Mouse (Mus musculus) stomach, embryonic 14.5 days (tissue): ENCODE data around the gene Rgl1. TPM values are rescaled to one million over a fixed set of nuclear protein-coding genes. Genes with fewer than 3 reads are reported as not detected.

Experiments
- ATAC-seq: fragments of 200-750 bp; cut with Nextera tagmentation; 2 replicates; pipeline ENCODE4 v1.8.0; 2017; ENCODE audit warnings: low read depth, moderate TSS enrichment; ENCODE audit not compliant: insufficient number of reproducible peaks, insufficient read depth, low FRiP score
- H3K27ac ChIP-seq: fragments of 300-500 bp; sonication (generic); 2 replicates; pipeline ENCODE4 v1.5.1; 2014; ENCODE audit warnings: mild to moderate bottlenecking, low read length, moderate library complexity, mixed read lengths
- H3K27me3 ChIP-seq: fragments of 300-500 bp; sonication (generic); 2 replicates; pipeline ENCODE4 v1.6.1; 2014; ENCODE audit warnings: low read length, control low read depth, mixed read lengths; ENCODE audit not compliant: control insufficient read depth, insufficient read depth
- H3K36me3 ChIP-seq: fragments of 300-500 bp; sonication (generic); 2 replicates; pipeline ENCODE4 v1.6.1; 2014; ENCODE audit warnings: mild to moderate bottlenecking, control low read depth, low read length, moderate library complexity, mixed read lengths; ENCODE audit not compliant: control insufficient read depth, insufficient read depth
- H3K4me1 ChIP-seq: fragments of 300-500 bp; sonication (generic); 2 replicates; pipeline ENCODE4 v1.6.1; 2014; ENCODE audit warnings: low read length, control low read depth, mixed read lengths; ENCODE audit not compliant: control insufficient read depth, insufficient read depth
- H3K4me2 ChIP-seq: fragments of 300-500 bp; sonication (generic); replicated peaks from 2 replicates; pipeline ENCODE4 v1.6.1; 2014; ENCODE audit warnings: low read depth, low read length, control low read depth
- H3K4me3 ChIP-seq: fragments of 300-500 bp; sonication (generic); 2 replicates; pipeline ENCODE4 v1.5.1; 2014; ENCODE audit warnings: low read depth, low read length, control low read depth
- H3K9ac ChIP-seq: fragments of 300-500 bp; sonication (generic); replicated peaks from 2 replicates; pipeline ENCODE4 v1.6.1; 2014; ENCODE audit warnings: low read depth, mild to moderate bottlenecking, control low read depth, low read length, moderate library complexity, mixed read lengths
- H3K9me3 ChIP-seq: fragments of 300-500 bp; sonication (generic); 2 replicates; pipeline ENCODE4 v1.6.1; 2016; ENCODE audit warnings: low read depth, low read length, control low read depth; ENCODE audit not compliant: control insufficient read depth
- whole genome bisulfite sequencing: fragments of 180-500 bp; shearing (Covaris S2); extraction: QIAGEN DNeasy Blood & Tissue Kit; methylation state at CpG from one replicate; pipeline ENCODE4 v1.1.7; 2014; 5-methylcytosine and 5-hydroxymethylcytosine counted together
- polyA plus RNA-seq: library from polyadenylated mRNA; unstranded; fragments of >200 nt; fragmentation: Nextera tagmentation; extraction: Ambion mirVana; gene quantifications from 2 replicates; pipeline ENCODE4 v1.2.1, GENCODE M21; 2014

The Rgl1 gene
- polyA plus RNA-seq, 1 experiment from 2014 or later = 61.2 TPM

DNA sequence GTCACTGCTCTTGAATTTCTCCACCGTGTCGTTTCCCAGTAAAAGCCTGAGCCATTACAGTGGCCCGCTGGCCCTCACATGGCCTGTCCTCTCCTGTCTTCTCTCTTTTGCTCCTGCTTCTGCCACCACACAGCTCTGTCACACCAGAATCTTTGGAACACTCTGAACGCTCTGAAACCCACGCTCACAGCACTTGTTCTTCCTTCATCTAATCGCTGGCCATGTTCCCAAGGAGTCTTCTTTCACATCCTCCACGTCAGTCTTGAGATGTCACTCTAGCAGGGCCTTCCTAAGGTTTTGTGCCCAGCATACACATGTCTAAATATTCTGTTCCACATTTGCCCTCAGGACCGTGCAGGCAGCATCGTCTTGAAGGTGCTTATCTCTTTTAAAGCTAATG is 4.9 kb upstream of the Rgl1 start:
- Histone ChIP-seq H3K4me1 (no peaks in the 10 kb centered on the region), H3K4me2 (no peak overlapping the region), H3K27me3 (no peaks in the 10 kb centered on the region), H3K9me3 (no peaks in the 10 kb centered on the region), H3K9ac (no peak overlapping the region), H3K4me3 (no peak overlapping the region), H3K36me3 (peaks cover 45% of the 10 kb centered on the region), H3K27ac (no peak overlapping the region)
- no peak for ATAC-seq
- WGBS = 93% methylated on average over 9 of the region's 9 CpGs

DNA sequence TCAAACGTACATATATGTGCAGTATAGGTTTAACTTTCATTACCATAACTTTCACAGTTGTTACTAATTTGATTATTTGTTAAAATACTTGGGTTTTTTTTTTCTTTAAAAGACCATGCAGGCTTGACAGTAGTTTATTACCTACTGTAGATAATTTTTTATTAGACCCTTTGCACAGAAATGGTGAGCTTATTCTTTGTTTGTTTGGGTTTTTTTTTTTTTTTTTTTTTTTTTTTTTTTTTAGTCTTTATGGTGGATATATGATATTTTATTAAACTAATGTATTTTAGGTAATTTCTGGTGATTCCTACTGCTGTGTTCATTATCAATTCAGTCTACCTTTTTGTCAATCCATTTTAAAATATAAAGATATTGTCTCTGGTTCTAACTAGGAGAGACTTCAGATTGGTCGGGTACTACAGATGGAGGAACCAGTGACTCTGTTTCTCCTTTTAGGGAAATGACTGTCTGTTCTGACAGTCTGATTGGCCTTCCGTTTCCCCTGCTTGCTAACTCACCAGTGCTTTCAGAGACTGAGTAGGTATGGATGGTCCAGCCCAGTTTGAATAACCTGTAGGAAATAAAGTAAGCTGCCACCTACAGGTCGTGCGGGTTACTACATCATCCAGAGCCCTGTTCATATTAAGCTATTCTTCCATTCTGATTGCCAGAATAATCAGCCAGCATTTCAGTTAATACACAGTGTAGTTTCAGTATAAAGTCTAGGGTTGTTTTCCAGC is 1.8 kb upstream of the Rgl1 start:
- no peaks in the 10 kb centered on the region for H3K27me3 ChIP-seq
- H3K36me3 ChIP-seq = peaks cover 28% of the 10 kb centered on the region
- peak overlapping the region; percentile 47 for H3K4me2 ChIP-seq
- 9% methylated on average over 5 of the region's 5 CpGs for WGBS
- H3K9ac ChIP-seq = no peak overlapping the region
- H3K4me3 ChIP-seq = peak overlapping the region; percentile 93; the same call in 1 of the 2 replicates
- H3K9me3 ChIP-seq = no peaks in the 10 kb centered on the region
- peak; percentile 21; the same call in 1 of the 2 replicates for ATAC-seq
- H3K27ac ChIP-seq = no peak overlapping the region
- H3K4me1 ChIP-seq = no peaks in the 10 kb centered on the region

DNA sequence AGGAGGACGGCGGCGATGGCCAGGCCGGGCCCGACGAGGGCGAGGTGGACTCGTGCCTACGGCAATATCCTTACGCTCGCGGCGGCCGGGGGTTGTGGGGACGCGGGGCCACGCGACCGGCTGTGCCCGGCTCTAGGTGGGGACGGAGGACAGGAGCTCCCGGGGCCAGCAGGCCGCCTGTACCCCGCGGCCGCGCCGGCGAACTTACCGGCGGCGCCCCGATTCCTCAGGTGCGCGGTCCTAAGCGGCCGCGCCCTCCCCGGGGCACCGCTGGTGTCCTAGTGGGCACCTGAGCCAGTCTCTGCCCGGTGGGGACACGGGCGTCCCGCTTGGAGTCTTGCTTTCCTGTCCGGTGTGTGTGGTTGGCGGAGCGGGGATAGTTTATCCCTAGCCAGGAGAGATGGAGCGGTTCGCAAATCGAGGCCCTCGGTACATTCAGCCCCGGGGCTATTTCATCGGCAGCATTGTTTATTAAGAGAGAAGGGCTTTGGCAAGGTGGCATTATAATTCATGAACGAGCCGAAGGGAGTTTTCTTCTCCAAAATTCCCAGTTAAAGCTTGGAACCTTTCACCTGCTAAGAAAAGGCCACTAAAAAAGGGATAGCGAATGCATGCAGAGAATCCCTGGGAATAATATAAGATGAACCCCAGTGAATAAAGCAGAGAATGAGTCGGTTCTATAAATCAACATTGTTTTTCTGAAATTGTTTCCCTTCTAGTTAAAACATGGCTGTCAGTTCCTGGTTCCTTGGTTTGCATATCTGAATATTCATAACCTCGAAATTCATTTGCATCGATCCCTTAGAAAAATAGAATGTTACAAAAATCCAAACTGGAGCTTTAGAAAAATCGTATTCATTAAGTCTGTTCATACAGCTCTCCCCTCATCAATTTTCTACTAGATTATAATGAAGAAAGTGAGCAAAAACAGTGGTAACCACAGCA is 925 bp upstream of the Rgl1 start:
- ATAC-seq = peak; percentile 46

DNA sequence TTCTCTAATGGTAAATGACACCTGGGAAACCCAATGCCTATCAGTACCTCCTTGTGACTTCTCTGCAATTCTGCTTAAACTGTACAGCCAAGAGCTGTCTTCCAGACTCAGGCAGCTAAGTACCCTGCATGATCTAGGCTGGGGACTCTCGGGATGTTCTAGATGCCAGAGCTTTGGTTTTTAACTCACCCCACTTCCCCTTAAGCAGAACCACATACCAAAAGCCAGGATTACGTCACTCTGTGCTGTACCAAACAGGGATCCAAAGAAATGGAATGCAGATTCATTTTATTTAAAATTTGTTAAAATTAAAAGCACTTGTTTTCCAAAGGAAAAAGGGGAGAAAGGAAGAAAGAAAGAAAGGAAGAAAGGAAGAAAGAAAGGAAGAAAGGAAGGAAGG is 4.4 kb downstream of the Rgl1 start:
- ATAC-seq = no peak
- no peak overlapping the region for H3K4me2 ChIP-seq
- no peaks in the 10 kb centered on the region for H3K4me1 ChIP-seq
- 73% methylated on average over 2 of the region's 2 CpGs for WGBS
- H3K27me3 ChIP-seq = no peaks in the 10 kb centered on the region
- H3K9me3 ChIP-seq = no peaks in the 10 kb centered on the region
- H3K4me3 ChIP-seq = no peak overlapping the region
- no peak overlapping the region for H3K27ac ChIP-seq
- H3K36me3 ChIP-seq = no peaks in the 10 kb centered on the region
- no peak overlapping the region for H3K9ac ChIP-seq

More for the DNA sequence above, 925 bp upstream of the Rgl1 start:
- Histone ChIP-seq H3K9ac (peak overlapping the region; percentile 88), H3K4me3 (peak overlapping the region; percentile 93), H3K4me1 (no peaks in the 10 kb centered on the region), H3K27ac (peak overlapping the region; percentile 76), H3K4me2 (peak overlapping the region; percentile 47), H3K27me3 (no peaks in the 10 kb centered on the region), H3K9me3 (no peaks in the 10 kb centered on the region), H3K36me3 (peaks cover 19% of the 10 kb centered on the region)
- WGBS = 2% methylated on average over 45 of the region's 60 CpGs

DNA sequence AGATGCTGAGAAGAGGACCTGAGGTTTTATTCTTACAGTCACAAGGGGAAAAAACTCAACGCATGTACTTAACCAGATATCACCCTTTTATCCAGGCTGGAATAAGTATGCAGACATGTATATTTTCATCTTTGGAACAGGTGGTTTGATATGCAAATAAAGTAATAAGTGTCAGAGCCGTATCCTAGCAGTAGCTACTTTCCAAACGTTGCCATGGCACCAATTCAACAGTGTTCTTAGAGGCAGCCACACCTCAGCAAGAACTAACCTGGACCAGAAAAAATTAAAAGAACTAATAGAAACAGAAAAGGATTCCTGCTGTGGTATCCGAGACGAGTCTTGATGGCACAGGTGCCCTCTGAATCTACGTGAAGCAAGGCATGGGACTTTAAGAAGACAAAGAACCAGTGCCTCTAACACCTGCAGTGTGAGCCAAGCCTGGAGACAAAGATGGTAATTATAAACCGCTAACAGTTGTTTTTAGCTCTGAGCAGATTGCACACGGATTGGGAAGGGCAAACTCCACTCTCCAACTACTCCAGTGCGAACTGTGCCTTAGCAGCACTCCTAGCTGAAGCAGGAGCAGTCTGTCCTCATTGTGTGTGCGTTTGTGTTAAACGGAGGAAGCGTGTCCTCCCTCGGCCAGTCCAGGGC is 15.7 kb downstream of the Rgl1 start, which contains the start of gene Apobec4:
Apobec4 (plus strand) TSS at position 240 of the 654 bp plus-strand sequence.
- Histone ChIP-seq H3K27me3 (no peaks in the 10 kb centered on the region), H3K36me3 (no peaks in the 10 kb centered on the region), H3K9ac (no peak within 1 kb of the TSS), H3K4me2 (no peak within 1 kb of the TSS), H3K4me1 (no peaks in the 10 kb centered on the region), H3K4me3 (no peak within 1 kb of the TSS), H3K9me3 (no peaks in the 10 kb centered on the region), H3K27ac (no peak within 1 kb of the TSS)
- ATAC-seq = no peak
- WGBS = 69% methylated on average over 13 of the region's 13 CpGs

DNA sequence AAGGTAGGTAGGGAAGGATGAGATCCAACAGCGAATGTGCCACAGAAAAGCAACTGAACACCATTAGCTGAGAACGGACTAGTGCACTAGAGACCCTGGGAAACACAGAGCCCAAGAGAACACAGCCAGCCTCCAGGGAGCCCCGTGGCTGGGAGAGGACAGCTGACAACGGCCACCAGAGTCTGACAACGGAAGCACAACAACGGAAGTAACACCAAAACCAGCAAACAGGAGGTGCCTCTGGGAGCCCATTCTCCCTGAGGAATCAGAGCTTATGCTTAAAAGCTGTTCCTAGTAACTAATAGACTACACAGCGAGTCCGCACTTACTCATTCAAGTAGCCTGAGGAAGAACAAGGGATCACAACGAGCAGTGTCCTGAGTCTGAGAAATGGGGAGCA is 16.9 kb downstream of the Rgl1 start:
- no peak for ATAC-seq
- WGBS = 76% methylated on average over 9 of the region's 9 CpGs

DNA sequence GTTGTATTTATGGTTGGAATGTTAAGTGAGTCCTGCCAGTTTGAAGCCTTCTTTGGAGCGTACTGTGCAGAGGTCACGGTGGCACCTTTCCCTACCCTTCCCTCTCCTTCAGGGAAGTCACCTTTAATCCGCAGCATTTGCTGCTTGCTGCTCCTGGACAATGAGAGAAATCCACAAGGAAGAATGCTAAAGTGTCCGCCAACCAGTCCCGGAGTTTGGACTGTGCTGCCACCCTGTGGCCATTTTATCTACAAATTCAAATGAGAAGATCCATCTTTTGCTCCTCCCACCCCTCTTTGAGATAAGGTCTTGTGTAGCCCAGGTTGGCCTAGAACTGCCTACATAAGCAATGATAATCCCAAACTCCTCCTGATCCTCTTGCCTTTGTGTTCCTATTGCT is 19.7 kb downstream of the Rgl1 start:
- Histone ChIP-seq H3K4me2 (no peak overlapping the region), H3K4me1 (no peaks in the 10 kb centered on the region), H3K4me3 (no peak overlapping the region), H3K36me3 (no peaks in the 10 kb centered on the region), H3K9me3 (no peaks in the 10 kb centered on the region), H3K27me3 (no peaks in the 10 kb centered on the region), H3K27ac (no peak overlapping the region), H3K9ac (no peak overlapping the region)
- 0 out of 2 replicates have a peak, but pooled peaks have one; percentile 28 for ATAC-seq
- WGBS = 3% methylated on average over 5 of the region's 5 CpGs

More for the DNA sequence above, 16.9 kb downstream of the Rgl1 start:
- H3K36me3 ChIP-seq = no peaks in the 10 kb centered on the region
- no peak overlapping the region for H3K9ac ChIP-seq
- H3K4me1 ChIP-seq = no peaks in the 10 kb centered on the region
- H3K27ac ChIP-seq = no peak overlapping the region
- no peaks in the 10 kb centered on the region for H3K27me3 ChIP-seq
- H3K4me3 ChIP-seq = no peak overlapping the region
- no peaks in the 10 kb centered on the region for H3K9me3 ChIP-seq
- H3K4me2 ChIP-seq = no peak overlapping the region
